13 mouse cellular contexts compared by ENCODE assay signal in the genomic region with DNA sequence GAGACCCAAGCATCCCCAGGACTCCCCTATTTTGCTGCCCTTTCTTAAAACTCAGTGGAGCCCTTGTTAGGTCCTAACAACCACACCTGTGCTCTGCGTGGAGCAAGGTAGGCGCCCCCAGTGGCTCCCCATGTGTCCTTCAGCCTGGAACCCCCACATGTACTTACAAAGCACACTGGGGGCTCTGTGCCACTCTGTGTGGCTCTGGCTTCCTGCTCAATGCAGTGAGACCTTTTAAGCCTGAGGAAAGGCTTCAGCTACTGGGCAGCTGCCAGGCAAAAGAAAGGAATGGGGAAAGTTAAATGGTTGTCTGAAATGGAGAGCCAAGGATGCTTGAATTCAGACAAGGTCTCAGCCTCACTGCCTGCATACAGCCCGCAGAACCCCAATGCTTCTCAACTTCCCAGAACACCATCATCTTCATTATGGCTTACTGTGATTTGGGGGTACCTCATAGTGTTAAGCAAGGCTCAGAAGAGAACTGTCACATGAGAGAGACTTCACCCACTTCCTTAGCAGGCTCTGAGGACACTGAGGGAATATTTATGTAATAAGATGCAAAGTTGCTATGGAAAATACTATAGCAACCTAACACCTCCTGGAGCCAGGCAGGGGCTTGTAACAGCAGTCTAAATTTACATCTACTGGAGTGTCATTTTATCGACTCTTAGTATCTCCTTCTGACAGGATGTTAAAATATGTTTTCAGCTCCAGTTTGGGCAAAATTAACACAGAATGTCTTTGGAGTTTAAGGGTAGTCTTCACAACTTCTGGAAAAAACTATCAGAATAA.
DNase-seq lines count a peak whose midpoint lies in the region; ATAC-seq lines count a peak whose summit lies in the region.
"Had no signal": no experiment of that assay in that cellular context is flagged by ENCODE, and none has a peak within 500 bp of the region (broad histone marks: within the 10 kb centered on the region; RNA-seq: fewer than 3 reads in every experiment).

No protein-coding gene starts in this region.

- H3K4me2 ChIP-seq in hindbrain, embryonic 15.5 days: no peak overlapping the region
- H3K4me2 ChIP-seq in hindbrain, embryonic 12.5 days (replicated peaks): no peak overlapping the region
- H3K4me2 ChIP-seq: liver, embryonic 15.5 days had no signal

- no peak for ATAC-seq in hindbrain, embryonic 15.5 days (ENCODE audit: low FRiP score, low read depth)
- no peak for ATAC-seq in hindbrain, embryonic 12.5 days (ENCODE audit: low FRiP score)
- no peak for ATAC-seq in megakaryocyte-erythroid progenitor cell, adult 5-6 weeks (replicated peaks; ENCODE audit: low FRiP score, low TSS enrichment, poor library complexity, severe bottlenecking)
- ATAC-seq: intestine, embryonic 16.5 days had no signal

- no peak overlapping the region for H3K4me3 ChIP-seq in hindbrain, embryonic 15.5 days
- H3K4me3 ChIP-seq in hindbrain, embryonic 12.5 days: no peak overlapping the region
- H3K4me3 ChIP-seq: liver, embryonic 15.5 days had no signal

- 0 out of 2 replicates have a peak overlapping the region, but pooled peaks have one; percentile 18 for H3K27ac ChIP-seq in hindbrain, embryonic 15.5 days (replicated peaks)
- H3K27ac ChIP-seq in hindbrain, embryonic 12.5 days: no peak overlapping the region
- H3K27ac ChIP-seq: liver, embryonic 15.5 days had no signal

- 75% methylated on average over 4 of the region's 4 CpGs for WGBS in hindbrain, embryonic 15.5 days
- WGBS in hindbrain, embryonic 12.5 days: 76% methylated on average over 4 of the region's 4 CpGs

- H3K9ac ChIP-seq in hindbrain, embryonic 15.5 days: no peak overlapping the region
- H3K9ac ChIP-seq in hindbrain, embryonic 12.5 days: no peak overlapping the region
- H3K9ac ChIP-seq: liver, embryonic 15.5 days had no signal

- no peaks in the 10 kb centered on the region for H3K27me3 ChIP-seq in hindbrain, embryonic 15.5 days
- H3K27me3 ChIP-seq in hindbrain, embryonic 12.5 days: no peaks in the 10 kb centered on the region
- H3K27me3 ChIP-seq: liver, embryonic 15.5 days had no signal

- intact Hi-C loops in left cerebral cortex, postnatal 14 days (cut with DNase I): no loop called here

- no peaks in the 10 kb centered on the region for H3K9me3 ChIP-seq in hindbrain, embryonic 15.5 days
- no peaks in the 10 kb centered on the region for H3K9me3 ChIP-seq in hindbrain, embryonic 12.5 days (replicated peaks)

- peaks cover 22% of the 10 kb centered on the region for H3K4me1 ChIP-seq in hindbrain, embryonic 15.5 days (replicated peaks)
- H3K4me1 ChIP-seq in hindbrain, embryonic 12.5 days: peaks cover 16% of the 10 kb centered on the region
- H3K4me1 ChIP-seq: liver, embryonic 15.5 days had no signal

- H3K36me3 ChIP-seq in hindbrain, embryonic 15.5 days: no peaks in the 10 kb centered on the region
- H3K36me3 ChIP-seq in hindbrain, embryonic 12.5 days: no peaks in the 10 kb centered on the region
- H3K36me3 ChIP-seq: liver, embryonic 15.5 days had no signal

- peak; percentile 30 for DNase-seq in thymus, postnatal 4 days
- no peak for DNase-seq in thymus, postnatal 10 days (ENCODE audit: low spot score in 2 of 2)
- peak; percentile 50 to 81 for DNase-seq in left cerebral cortex, postnatal 14 days (ENCODE audit: low spot score in 2 of 2)
- DNase-seq in cerebellum, adult 9-11 months: no peak
- DNase-seq: cerebellum, adult 8-10 months; kidney, postnatal 36 days; lung, postnatal 4 days; thymus, adult 18-20 months had no signal

Comparison
In these comparisons a context has a peak if more than half of its experiments do, and no peak if none do; other contexts are left out.
1. DNase-seq: peak in thymus, postnatal 4 days (single experiment) and left cerebral cortex, postnatal 14 days (2 of 2); none in thymus, postnatal 10 days (0 of 2) and cerebellum, adult 9-11 months (single experiment).